Mouse (Mus musculus) B cell, adult 2 months (primary cell): ENCODE measurements around the gene Nhej1.

Source experiments
- DNase-seq, 2 experiments: peaks; one replicate each; pipeline ENCODE4 v3.0.0; 2022

Nhej1 gene

GRCm38 (mm10) chr1:75124346-75125321 lies at the start of gene Nhej1:
Gene Nhej1 (minus strand): TSS chr1:75125200.
- DNase-seq = peak; percentile 97

- peak; percentile 99 for DNase-seq
Observed at GRCm38 (mm10) chr1:75168472-75169464, 43.8 kb upstream of the Nhej1 start, which contains the start of gene Zfand2b. Gene Zfand2b (plus strand): TSS chr1:75168646.

- no peak for DNase-seq
Observed at GRCm38 (mm10) chr1:75168093-75168471, 43.1 kb upstream of the Nhej1 start.

GRCm38 (mm10) chr1:75160256-75160617 lies 35.2 kb upstream of the Nhej1 start:
- no peak for DNase-seq

GRCm38 (mm10) chr1:75159540-75160255 lies 34.7 kb upstream of the Nhej1 start:
- no peak for DNase-seq

- no peak for DNase-seq
Observed at GRCm38 (mm10) chr1:75158990-75159389, 34.0 kb upstream of the Nhej1 start.

GRCm38 (mm10) chr1:75155837-75156236 lies 30.8 kb upstream of the Nhej1 start:
- no peak for DNase-seq

- no peak for DNase-seq
Observed at GRCm38 (mm10) chr1:75148727-75149126, 23.7 kb upstream of the Nhej1 start.

GRCm38 (mm10) chr1:75147411-75148135 lies 22.6 kb upstream of the Nhej1 start:
- DNase-seq = no peak

GRCm38 (mm10) chr1:75145589-75145988 lies 20.6 kb upstream of the Nhej1 start:
- no peak for DNase-seq

- DNase-seq = peak; percentile 96 to 97
Observed at GRCm38 (mm10) chr1:75142301-75143261, 17.6 kb upstream of the Nhej1 start, which contains the start of the genes Cnppd1 and Retreg2. Gene Cnppd1 (minus strand): TSS chr1:75142711. Gene Retreg2 (plus strand): TSS chr1:75142778.

- peak; percentile 69 to 73 for DNase-seq
Observed at GRCm38 (mm10) chr1:75141486-75142190, 16.6 kb upstream of the Nhej1 start.

- no peak for DNase-seq
Observed at GRCm38 (mm10) chr1:75140601-75141190, 15.7 kb upstream of the Nhej1 start.

GRCm38 (mm10) chr1:75138448-75138847 lies 13.4 kb upstream of the Nhej1 start:
- DNase-seq = no peak

GRCm38 (mm10) chr1:75136730-75137129 lies 11.7 kb upstream of the Nhej1 start:
- DNase-seq = no peak

- no peak for DNase-seq
Observed at GRCm38 (mm10) chr1:75136293-75136692, 11.3 kb upstream of the Nhej1 start.

GRCm38 (mm10) chr1:75133421-75134207 lies 8.6 kb upstream of the Nhej1 start, which contains the start of gene Slc23a3:
Gene Slc23a3 (minus strand): TSS chr1:75133890.
- no peak for DNase-seq

GRCm38 (mm10) chr1:75128641-75129040 lies 3.6 kb upstream of the Nhej1 start:
- no peak for DNase-seq
